Mouse (Mus musculus): Measurements from ENCODE around the gene Olfr968. TPM values are rescaled to one million over a fixed set of nuclear protein-coding genes. Genes with fewer than 3 reads are reported as not detected.

Gene Olfr968
- polyA plus RNA-seq (2014; fragmentation: Nextera tagmentation; extraction: Ambion mirVana) = not detected in 2 replicates

- Histone ChIP-seq H3K9ac (replicated peaks; ENCODE audit: low read length) (no peak within 1 kb of the TSS), H3K27me3 (ENCODE audit: control insufficient read depth, insufficient read depth, low read length) (no peaks in the 10 kb centered on the region), H3K4me1 (ENCODE audit: control insufficient read depth, insufficient read depth, low read length) (no peaks in the 10 kb centered on the region), H3K36me3 (replicated peaks; ENCODE audit: control insufficient read depth, insufficient read depth, low read depth, low read length) (no peaks in the 10 kb centered on the region), H3K4me2 (ENCODE audit: low read depth, low read length) (no peak within 1 kb of the TSS), H3K4me3 (ENCODE audit: low read depth, low read length) (no peak within 1 kb of the TSS), H3K27ac (replicated peaks; ENCODE audit: low read depth, low read length) (no peak within 1 kb of the TSS), H3K9me3 (replicated peaks; ENCODE audit: control insufficient read depth, low read length) (no peaks in the 10 kb centered on the region)
- ATAC-seq (replicated peaks; ENCODE audit: insufficient number of reproducible peaks, low FRiP score, low TSS enrichment, low read depth) (no peak), DNase-seq (ENCODE audit: low spot score) (no peak)
- 83% methylated on average over 1 of the region's 1 CpGs for WGBS
Measured at GRCm38 (mm10) chr9:39783153-39783552, at the start of gene Olfr968. Gene Olfr968, minus strand, starts transcription at chr9:39783253.

DNA sequence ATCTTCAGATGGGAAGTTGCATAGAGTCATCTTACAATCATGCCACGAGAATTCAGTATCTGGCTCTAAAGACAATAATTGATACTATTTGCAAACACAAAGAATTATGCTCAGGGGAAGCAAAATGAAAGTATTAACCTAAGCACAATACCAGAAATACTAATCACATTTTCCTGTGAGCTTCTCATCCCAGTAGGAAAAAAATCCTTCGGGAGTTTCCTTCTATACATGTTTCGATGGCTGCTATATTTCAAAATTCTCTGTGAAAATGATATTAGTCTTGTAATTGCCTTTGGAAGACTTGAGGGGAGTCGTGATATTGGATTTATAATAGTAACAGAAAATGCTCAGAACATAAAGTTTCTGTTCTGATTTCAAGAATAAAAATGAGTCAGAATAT, 25.5 kb upstream of the Olfr968 start, which contains the start of gene Olfr970:
Gene Olfr970, plus strand, starts transcription at position 301 of the 400 bp plus-strand sequence.
- Histone ChIP-seq H3K27ac (replicated peaks; ENCODE audit: low read depth, low read length) (no peak within 1 kb of the TSS), H3K4me3 (ENCODE audit: low read depth, low read length) (no peak within 1 kb of the TSS), H3K4me1 (ENCODE audit: control insufficient read depth, insufficient read depth, low read length) (no peaks in the 10 kb centered on the region), H3K4me2 (ENCODE audit: low read depth, low read length) (no peak within 1 kb of the TSS), H3K9ac (replicated peaks; ENCODE audit: low read length) (no peak within 1 kb of the TSS), H3K9me3 (replicated peaks; ENCODE audit: control insufficient read depth, low read length) (no peaks in the 10 kb centered on the region), H3K27me3 (ENCODE audit: control insufficient read depth, insufficient read depth, low read length) (no peaks in the 10 kb centered on the region), H3K36me3 (replicated peaks; ENCODE audit: control insufficient read depth, insufficient read depth, low read depth, low read length) (no peaks in the 10 kb centered on the region)
- DNase-seq (ENCODE audit: low spot score) (no peak), ATAC-seq (replicated peaks; ENCODE audit: insufficient number of reproducible peaks, low FRiP score, low TSS enrichment, low read depth) (no peak)
- WGBS = 76% methylated on average over 4 of the region's 4 CpGs

GRCm38 (mm10) chr9:39790558-39790957, 7.5 kb upstream of the Olfr968 start, which contains the start of gene Olfr969:
Gene Olfr969, plus strand, starts transcription at chr9:39790945.
- Histone ChIP-seq H3K27ac (replicated peaks; ENCODE audit: low read depth, low read length) (no peak within 1 kb of the TSS), H3K4me1 (ENCODE audit: control insufficient read depth, insufficient read depth, low read length) (no peaks in the 10 kb centered on the region), H3K9ac (replicated peaks; ENCODE audit: low read length) (no peak within 1 kb of the TSS), H3K4me3 (ENCODE audit: low read depth, low read length) (no peak within 1 kb of the TSS), H3K27me3 (ENCODE audit: control insufficient read depth, insufficient read depth, low read length) (no peaks in the 10 kb centered on the region), H3K36me3 (replicated peaks; ENCODE audit: control insufficient read depth, insufficient read depth, low read depth, low read length) (no peaks in the 10 kb centered on the region), H3K4me2 (ENCODE audit: low read depth, low read length) (no peak within 1 kb of the TSS), H3K9me3 (replicated peaks; ENCODE audit: control insufficient read depth, low read length) (no peaks in the 10 kb centered on the region)
- WGBS = 67% methylated on average over 2 of the region's 2 CpGs
- no peak for ATAC-seq (replicated peaks; ENCODE audit: insufficient number of reproducible peaks, low FRiP score, low TSS enrichment, low read depth)
- no peak for DNase-seq (ENCODE audit: low spot score)

DNA sequence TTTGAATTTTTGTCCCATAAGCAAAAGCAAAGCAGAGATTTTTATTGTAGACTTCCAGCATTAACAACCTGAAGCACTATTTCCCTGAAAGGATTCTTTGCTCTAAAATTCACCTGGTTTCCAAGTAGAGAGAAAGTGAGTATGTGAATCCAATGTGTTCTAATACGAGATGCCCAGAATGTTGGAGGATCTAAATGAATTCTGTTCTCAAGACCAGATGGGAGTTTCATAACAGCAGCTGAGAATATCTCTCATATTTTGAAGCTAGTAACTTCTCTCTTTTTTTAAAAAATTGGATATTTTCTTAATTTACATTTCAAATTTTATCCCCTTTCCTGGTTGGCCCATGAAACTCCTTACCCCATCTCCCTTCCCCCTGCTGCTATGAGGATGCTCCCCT, 36.6 kb downstream of the Olfr968 start:
- Histone ChIP-seq H3K4me3 (ENCODE audit: low read depth, low read length) (no peak overlapping the region), H3K4me2 (ENCODE audit: low read depth, low read length) (no peak overlapping the region), H3K9ac (replicated peaks; ENCODE audit: low read length) (no peak overlapping the region), H3K36me3 (replicated peaks; ENCODE audit: control insufficient read depth, insufficient read depth, low read depth, low read length) (no peaks in the 10 kb centered on the region), H3K27me3 (ENCODE audit: control insufficient read depth, insufficient read depth, low read length) (no peaks in the 10 kb centered on the region), H3K9me3 (replicated peaks; ENCODE audit: control insufficient read depth, low read length) (no peaks in the 10 kb centered on the region), H3K27ac (replicated peaks; ENCODE audit: low read depth, low read length) (no peak overlapping the region), H3K4me1 (ENCODE audit: control insufficient read depth, insufficient read depth, low read length) (no peaks in the 10 kb centered on the region)
- DNase-seq (ENCODE audit: low spot score) (no peak), ATAC-seq (replicated peaks; ENCODE audit: insufficient number of reproducible peaks, low FRiP score, low TSS enrichment, low read depth) (no peak)
- WGBS = 93% methylated on average over 1 of the region's 1 CpGs

GRCm38 (mm10) chr9:39745949-39746348, 37.1 kb downstream of the Olfr968 start, which contains the start of gene Olfr967:
Gene Olfr967, plus strand, starts transcription at chr9:39746249.
- no peak within 1 kb of the TSS for H3K4me2 ChIP-seq (ENCODE audit: low read depth, low read length)
- no peaks in the 10 kb centered on the region for H3K4me1 ChIP-seq (ENCODE audit: control insufficient read depth, insufficient read depth, low read length)
- H3K9ac ChIP-seq (replicated peaks; ENCODE audit: low read length) = no peak within 1 kb of the TSS
- no peaks in the 10 kb centered on the region for H3K27me3 ChIP-seq (ENCODE audit: control insufficient read depth, insufficient read depth, low read length)
- H3K36me3 ChIP-seq (replicated peaks; ENCODE audit: control insufficient read depth, insufficient read depth, low read depth, low read length) = no peaks in the 10 kb centered on the region
- DNase-seq (ENCODE audit: low spot score) = no peak
- no peaks in the 10 kb centered on the region for H3K9me3 ChIP-seq (replicated peaks; ENCODE audit: control insufficient read depth, low read length)
- H3K4me3 ChIP-seq (ENCODE audit: low read depth, low read length) = no peak within 1 kb of the TSS
- no peak within 1 kb of the TSS for H3K27ac ChIP-seq (replicated peaks; ENCODE audit: low read depth, low read length)
- no peak for ATAC-seq (replicated peaks; ENCODE audit: insufficient number of reproducible peaks, low FRiP score, low TSS enrichment, low read depth)

DNA sequence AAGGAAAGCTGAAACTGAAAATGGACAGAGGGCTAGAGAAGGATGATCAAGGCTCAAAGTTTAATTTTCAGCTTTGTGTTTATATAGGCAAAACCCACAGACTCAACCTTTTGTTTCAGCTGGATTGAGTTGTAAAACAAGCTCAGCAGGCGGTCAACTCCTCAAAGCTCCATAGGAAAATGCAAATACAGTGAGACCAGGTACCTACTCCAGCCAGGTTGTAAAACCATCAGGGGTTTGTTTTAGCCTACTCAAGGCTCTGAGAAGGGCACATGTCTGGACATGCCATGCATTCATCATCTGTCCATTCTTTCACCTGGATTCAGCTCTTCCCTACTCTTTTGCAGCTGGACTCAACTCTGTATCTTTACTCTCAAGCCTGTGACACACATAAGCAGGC, 42.3 kb downstream of the Olfr968 start:
- 86% methylated on average over 1 of the region's 1 CpGs for WGBS
- ATAC-seq (replicated peaks; ENCODE audit: insufficient number of reproducible peaks, low FRiP score, low TSS enrichment, low read depth) = no peak

GRCm38 (mm10) chr9:39730678-39731077, 52.4 kb downstream of the Olfr968 start, which contains the start of gene Olfr150:
Gene Olfr150, plus strand, starts transcription at chr9:39730978.
- DNase-seq (ENCODE audit: low spot score) (no peak), ATAC-seq (replicated peaks; ENCODE audit: insufficient number of reproducible peaks, low FRiP score, low TSS enrichment, low read depth) (no peak)
- Histone ChIP-seq H3K4me2 (ENCODE audit: low read depth, low read length) (no peak within 1 kb of the TSS), H3K4me1 (ENCODE audit: control insufficient read depth, insufficient read depth, low read length) (no peaks in the 10 kb centered on the region), H3K4me3 (ENCODE audit: low read depth, low read length) (no peak within 1 kb of the TSS), H3K27ac (replicated peaks; ENCODE audit: low read depth, low read length) (no peak within 1 kb of the TSS), H3K9me3 (replicated peaks; ENCODE audit: control insufficient read depth, low read length) (no peaks in the 10 kb centered on the region), H3K27me3 (ENCODE audit: control insufficient read depth, insufficient read depth, low read length) (no peaks in the 10 kb centered on the region), H3K36me3 (replicated peaks; ENCODE audit: control insufficient read depth, insufficient read depth, low read depth, low read length) (no peaks in the 10 kb centered on the region), H3K9ac (replicated peaks; ENCODE audit: low read length) (no peak within 1 kb of the TSS)

More for the DNA sequence above, 42.3 kb downstream of the Olfr968 start:
- Histone ChIP-seq H3K4me2 (ENCODE audit: low read depth, low read length) (no peak overlapping the region), H3K9ac (replicated peaks; ENCODE audit: low read length) (no peak overlapping the region), H3K4me1 (ENCODE audit: control insufficient read depth, insufficient read depth, low read length) (no peaks in the 10 kb centered on the region), H3K9me3 (replicated peaks; ENCODE audit: control insufficient read depth, low read length) (no peaks in the 10 kb centered on the region), H3K36me3 (replicated peaks; ENCODE audit: control insufficient read depth, insufficient read depth, low read depth, low read length) (no peaks in the 10 kb centered on the region), H3K4me3 (ENCODE audit: low read depth, low read length) (no peak overlapping the region), H3K27me3 (ENCODE audit: control insufficient read depth, insufficient read depth, low read length) (no peaks in the 10 kb centered on the region), H3K27ac (replicated peaks; ENCODE audit: low read depth, low read length) (no peak overlapping the region)
- DNase-seq (ENCODE audit: low spot score) = no peak

All from embryonic facial prominence, embryonic 11.5 days (tissue).